Mouse (Mus musculus) WW6 (cell line): Measurements from ENCODE around the gene Rabggta.
A peak's percentile ranks its signal among the peaks of the same experiment; 100 is the strongest.

Experiments used
- DNase-seq: peaks from one replicate; pipeline ENCODE4 v3.0.0-alpha.2; 2013; ENCODE audit warnings: low read depth, low spot score

Rabggta gene

DNA sequence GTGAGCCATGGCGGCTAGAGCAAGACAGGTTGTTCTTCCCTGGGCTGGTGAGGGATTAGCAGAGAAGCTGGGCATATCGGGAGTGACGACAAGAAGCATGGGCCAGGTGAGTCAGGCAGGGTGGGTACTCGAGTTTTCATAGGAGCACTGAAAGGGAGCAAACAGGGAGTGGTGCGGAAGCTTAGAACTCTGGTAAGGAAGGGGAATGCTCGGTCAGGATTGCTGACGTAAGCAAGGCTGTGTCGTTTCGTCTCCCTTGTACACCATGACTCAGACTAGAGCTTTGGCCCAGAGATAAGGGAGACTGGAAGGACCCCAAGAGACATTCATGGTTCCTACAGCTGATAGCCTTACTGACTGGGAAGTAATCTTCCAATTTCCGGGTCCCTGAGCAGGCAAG, 11.8 kb upstream of the Rabggta start:
- no peak for DNase-seq

DNA sequence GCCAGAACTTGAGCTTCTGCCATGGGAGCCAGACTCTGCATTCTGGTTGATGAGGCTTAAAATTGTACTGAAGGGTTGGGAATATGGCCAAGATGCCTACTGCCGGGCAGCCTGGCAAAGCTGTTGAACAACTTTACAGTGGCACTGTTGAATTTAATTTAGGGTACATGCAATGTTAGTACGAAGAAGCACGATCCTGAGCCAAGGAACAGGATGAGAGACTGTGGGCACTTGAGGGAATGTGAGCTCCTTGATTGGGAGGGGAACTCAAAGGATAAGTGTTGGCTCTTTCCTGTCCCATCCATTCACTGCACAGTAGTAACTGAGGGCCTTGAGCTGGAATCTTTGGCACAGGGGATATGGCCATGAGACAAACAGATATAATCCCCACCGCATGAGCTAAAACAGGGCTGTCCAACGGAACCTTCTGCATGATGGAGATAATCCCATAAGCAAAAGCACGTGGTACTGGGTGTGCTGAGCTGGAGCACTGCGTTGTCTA, 8.5 kb upstream of the Rabggta start:
- no peak for DNase-seq

DNA sequence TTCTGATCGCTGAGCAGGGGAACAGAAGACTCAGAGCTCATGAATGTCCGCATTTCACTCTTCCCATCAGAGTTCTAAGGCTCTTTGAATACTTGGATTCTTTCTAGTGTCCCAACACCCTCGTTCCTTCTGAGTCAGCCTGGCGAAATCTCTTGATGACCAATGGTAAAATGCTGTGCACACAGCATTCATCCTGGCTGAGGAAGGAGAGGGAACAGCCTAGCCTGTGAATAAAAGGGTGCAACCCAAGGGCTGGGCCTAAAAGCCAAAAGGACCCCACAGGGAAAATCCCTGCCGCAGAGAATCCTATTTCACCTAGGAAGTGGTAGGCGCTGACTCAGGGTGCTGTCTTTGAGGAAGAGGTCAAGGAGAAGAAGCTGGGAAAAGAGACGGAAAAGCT, 8.1 kb upstream of the Rabggta start:
- no peak for DNase-seq

DNA sequence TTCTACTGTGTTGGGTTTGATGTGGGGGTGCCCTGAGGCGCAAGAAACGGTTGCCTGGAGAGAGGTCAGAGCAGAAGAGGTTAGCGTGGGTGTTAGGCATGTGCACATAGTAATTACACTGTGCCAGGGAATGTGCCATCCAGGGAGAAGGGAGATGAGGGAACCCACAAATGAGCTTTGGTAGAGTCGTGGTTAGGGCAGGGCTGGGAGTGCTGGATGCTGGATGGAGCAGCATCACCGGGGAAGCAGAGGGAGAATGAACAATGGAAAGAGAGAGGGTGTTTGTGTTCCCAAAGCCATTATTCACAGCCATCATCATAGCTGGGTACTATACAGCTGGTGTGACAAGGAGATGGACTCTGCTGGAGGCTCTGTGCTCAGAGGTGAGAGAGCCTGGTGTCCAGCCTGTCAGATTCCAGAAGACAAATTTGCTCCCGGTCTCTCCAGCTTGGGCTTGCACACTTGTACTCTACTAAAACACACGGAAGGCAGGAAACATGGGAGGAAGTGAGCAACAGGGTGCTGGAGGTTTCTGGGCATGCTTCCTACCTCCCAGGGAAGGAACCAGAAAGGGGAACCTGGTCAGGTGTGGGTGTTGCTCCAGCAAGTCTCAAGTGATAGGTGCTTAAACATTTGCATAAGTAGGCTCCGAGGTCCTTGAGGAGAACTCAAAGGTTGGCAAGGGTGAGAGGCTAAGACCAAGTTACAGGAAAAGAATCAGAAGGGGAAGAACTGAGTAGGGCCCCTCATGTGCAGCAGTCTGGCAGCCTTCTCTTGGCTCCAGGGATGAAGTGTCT, 6.0 kb upstream of the Rabggta start:
- no peak for DNase-seq

DNA sequence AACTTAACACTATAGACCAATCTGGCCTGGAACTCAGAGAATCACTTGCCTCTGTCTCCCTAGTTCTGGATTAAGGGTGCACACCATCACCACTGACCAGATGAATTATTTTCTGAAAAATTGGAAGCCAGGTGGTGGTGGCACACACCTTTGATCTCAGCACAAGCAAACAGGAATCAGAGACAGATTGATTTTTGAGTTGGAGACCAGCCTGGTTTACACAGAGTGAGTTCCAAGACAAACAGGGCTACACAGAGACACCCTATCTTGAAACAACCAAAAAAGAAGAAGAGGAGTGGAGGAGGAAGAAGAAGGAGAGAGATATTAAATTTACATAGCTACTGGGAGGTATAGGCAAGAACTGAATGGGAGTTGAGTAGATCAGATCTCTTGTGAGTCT, 4.2 kb upstream of the Rabggta start:
- no peak for DNase-seq

DNA sequence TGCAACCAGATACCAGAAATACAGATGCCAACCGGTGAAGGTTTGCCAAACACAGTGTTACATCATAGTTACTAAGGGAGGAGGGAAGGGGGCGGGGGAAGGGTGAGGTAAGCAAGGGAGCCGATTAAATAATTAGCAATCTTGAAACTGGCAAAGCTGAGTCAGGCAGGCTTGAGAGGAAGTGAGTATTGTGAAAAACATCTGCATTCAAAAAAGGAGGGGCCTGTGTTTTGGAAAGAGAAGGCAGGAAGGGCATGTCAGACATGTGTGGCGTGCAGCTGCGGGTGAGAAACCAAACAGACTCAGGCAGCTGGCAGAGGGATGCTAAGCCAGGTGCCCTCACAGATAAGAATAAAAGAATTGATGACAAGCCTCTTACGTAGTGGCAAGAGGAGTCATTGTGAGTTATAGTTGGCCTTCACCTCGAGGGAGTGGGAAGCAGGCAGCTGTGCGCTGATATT, 2.4 kb upstream of the Rabggta start:
- DNase-seq, result no peak

DNA sequence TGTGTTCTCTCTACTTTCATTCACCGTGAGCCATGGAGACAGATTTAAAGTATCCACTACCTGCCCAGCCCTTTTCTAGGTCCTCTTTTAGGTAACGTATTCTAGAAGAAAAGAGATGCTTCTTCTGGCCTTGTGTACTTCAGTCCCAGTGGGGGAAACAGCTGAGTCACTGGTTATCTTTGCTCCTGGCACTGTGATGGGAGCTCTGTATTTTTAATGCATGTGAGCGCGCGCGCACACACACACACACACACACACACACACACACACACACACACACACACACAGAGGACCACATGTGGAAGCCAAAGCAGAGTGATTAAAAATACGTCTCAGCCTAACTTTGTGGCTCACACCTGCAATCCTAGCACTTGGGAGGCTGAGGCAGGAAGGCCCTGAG, 1.4 kb upstream of the Rabggta start:
- DNase-seq, result no peak

DNA sequence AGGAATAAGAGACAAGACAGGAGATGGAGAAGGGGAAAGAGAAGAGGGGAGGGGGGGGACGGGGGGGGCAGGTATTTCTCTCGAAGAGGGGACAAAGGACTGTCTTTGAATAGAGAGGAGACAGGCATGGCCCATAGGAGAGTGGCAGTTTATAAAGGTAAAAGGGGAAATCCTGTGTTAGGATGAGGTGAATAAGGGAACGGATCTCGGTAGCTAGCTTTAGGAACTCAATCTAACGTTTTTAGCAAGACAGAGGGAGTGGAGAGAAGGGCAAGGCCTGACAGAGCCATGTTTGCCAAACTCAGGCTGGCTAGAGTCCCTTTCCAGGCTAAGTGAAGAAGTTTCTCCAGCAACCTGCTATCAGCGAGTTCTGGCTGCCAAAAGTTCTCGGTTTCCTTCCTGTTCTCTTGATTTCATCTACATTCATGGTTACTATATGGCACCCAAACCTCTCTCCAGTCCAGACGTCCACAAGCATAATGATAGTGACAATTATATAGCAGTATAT, 429 bp upstream of the Rabggta start:
- no peak for DNase-seq

DNA sequence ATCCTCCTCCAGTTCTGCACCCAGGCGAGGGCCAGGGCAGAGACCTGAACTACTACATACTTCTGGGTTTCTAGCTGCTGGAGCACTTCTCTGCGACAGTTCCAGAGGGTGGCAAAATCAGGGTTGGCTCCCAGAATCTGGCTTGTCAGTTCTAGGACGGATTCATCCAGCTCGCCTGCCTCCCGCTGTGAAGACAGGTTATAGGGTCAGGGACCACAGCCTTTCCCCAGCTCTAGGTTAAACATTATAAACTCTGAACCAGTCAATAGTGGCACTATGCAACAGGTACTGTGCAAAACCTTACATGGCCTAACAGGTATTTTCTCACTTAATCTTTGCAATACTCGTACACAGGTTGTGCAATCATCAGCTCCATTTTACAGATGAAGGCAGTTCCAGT, 987 bp downstream of the Rabggta start:
- no peak for DNase-seq

DNA sequence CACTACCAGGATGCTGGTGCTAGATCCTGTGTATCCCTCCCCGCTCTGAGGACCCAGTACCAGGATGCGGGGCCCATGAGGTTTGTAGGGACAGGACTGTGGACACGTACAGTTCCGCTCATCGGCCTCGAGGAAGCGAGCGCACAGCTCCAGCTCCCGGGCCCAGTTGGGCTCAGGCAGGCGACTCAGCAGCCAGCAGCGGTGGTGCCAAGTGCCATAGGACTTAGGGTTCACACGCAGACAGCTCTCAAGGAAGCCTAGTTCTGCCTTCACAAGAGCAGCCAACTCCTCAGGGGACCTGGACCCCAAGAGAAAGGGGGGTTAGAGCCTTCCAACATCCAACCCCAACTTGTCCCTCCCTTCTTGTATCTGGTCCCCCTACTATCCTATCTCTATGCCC, 1.4 kb downstream of the Rabggta start:
- no peak for DNase-seq

DNA sequence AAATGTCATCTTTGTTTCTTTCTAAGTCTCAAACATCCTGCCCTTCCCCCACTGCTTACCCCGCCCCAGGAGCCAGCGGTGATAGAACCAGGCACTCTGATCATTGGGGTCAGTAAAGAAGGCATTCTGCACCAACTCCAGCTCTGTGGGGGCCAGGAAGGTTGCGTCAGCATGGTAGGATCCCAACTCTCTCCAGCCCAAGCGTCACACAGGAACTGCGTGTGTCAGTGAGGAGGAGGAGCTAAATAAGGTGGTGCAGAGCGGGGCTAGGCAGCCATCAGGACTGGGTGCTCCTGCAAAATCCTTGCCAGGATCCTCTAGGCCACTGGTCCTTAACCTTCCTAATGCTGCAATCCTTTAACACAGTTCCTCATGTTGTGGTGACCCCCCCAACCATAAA, 2.3 kb downstream of the Rabggta start:
- DNase-seq, result no peak

DNA sequence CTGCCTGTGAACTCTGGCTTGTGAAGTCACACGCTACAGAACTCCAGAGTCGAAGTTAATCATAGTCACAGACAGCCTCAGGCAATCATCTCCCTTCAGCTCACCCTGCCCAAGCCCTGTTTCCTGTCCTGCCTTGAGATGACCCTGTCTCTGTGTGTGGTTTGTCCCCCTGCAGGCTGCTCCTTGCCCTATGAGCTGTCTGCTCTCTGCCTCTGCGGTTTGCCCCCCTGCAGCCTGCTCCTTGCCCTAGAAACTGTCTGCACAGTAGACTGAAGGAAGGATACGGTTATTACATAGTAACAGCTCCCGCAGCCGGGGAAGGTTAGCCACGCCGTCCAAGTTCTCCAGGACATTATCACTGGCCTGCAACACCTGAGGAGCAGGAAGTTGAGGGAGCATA, 5.2 kb downstream of the Rabggta start:
- DNase-seq, result no peak

DNA sequence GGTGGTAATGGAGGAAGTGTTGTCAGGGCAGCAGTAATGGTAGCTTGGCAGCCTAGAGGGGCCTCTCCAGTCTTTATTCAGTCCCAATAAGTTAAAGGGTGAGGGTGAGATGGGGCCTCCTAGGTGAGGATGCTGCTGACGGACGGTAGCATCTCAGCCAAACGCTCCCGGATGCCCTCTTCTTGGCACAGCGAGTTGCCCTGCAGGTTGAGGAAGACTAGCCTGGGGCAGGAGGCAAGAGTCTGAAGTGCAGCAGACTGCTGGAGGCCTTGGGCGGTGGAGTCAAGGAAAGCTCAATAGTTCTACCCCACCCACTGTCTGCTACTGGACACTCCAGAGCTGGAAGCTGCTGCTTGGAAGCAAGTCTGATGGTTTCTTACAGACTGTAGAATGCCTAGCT, 5.8 kb downstream of the Rabggta start:
- no peak for DNase-seq

DNA sequence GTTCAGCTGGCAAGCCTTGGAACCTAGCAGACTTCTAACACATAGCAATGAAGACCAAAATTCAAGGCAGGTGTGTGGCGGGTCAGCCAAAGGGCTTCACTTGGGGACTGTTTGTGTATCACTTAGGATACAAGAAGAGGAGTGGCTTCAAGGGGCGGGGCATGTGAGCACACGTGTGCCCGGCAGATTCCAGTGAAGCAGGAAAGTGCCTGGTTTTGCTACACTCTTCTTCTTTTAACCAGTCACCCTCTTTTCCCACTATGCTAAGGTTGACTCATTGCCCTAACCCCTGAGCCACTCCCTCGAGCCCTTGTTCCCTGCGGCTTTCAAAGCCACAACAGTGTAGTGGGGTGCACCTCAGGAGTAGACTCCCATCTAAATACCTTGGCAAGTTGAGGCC, 7.2 kb downstream of the Rabggta start:
- DNase-seq, result no peak

DNA sequence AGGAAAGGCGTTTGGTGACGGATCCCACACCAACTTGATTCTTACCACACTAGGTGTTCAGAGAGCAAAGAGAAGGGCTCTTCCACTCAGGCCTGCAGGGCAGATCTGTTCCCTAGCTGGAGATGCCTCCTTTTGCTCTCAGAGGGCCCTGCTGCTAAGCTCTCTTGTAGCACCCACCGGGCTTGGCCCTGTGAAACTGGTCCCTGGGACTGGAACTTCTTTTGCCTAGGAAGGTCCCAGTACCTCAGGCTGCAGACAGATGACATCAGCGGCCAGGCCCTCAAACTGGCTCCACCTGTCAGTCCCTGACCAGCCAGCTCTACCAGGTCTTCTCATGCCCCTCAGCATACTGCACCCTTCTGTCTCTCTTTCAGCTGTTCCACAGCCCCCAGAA, 8.3 kb downstream of the Rabggta start, which contains the start of gene Tgm1:
Gene Tgm1 (minus strand): TSS at position 198 of the 394 bp plus-strand sequence.
- no peak for DNase-seq

DNA sequence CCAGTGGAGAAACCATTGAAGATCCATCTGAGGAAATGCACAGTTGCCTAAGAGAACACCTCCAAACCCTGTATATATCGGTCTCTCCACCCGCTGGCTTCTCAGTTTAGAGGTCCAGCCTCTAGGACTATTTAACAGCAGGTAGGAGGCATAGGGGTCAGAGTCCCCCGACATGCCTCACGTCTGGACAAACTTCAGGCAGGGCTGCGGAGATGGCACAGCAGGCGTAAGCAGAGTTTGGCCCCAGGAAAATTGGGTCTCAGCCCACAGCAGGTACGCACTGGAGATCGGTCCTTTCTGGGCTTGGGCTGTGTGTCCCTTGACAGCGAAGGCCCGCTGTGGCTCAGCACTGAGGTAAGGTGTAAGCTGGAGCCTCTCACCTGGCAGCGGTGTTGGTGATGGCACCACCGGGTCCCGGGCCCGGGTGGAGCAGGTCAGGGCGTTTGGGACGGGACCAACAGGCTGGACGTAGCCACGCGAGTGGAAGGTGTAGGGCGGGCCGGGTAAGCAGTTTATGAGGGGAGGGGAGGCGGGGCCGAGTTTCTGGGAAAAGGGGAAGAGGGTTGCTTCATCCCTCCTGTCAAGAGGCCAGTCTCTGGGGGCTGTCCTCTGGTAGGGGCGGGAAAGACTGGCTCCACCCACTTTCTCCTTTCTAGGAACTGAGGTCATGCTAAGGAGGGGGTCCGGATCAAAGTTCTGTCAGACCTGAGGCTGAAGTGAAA, 8.9 kb downstream of the Rabggta start:
- DNase-seq, result no peak

DNA sequence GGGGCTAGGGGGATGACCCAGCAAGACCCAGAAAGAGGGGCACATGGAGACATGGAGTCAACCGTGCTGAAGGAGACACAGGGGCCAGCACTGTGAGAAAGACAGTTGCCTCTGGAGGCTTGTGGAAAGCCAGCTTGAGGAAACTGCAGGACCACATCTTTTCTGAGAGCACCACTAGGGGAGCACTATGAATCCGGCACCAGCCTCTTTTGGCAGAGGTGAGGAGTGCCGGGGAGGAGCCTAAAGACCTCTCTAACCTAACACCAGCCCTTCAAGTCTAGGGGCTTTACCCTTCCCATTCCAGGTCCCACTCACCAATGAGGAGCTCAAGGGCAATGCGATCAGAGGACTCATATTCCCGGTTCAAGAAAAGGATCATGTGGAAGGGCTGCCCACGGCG, 10.3 kb downstream of the Rabggta start:
- no peak for DNase-seq

DNA sequence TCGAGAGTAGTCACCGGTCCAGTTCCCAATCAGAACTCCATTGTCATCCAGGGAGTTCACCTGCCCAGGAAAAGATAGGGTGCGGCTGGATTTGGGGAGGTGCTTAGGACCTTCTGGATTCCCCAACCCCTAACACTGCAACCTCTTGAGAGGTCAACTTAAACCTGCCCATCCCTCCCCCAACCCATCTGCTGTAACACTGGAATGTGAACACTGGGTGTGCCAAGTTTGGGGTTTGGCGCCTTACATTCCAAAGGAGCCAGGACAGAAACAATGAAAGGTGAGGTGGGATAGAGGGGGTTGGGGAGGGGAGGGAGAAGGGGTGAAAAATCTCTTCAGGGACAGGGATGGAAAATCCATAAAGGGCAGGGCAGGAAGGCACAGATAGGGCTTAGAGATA, 12.6 kb downstream of the Rabggta start:
- peak; percentile 61 for DNase-seq

DNA sequence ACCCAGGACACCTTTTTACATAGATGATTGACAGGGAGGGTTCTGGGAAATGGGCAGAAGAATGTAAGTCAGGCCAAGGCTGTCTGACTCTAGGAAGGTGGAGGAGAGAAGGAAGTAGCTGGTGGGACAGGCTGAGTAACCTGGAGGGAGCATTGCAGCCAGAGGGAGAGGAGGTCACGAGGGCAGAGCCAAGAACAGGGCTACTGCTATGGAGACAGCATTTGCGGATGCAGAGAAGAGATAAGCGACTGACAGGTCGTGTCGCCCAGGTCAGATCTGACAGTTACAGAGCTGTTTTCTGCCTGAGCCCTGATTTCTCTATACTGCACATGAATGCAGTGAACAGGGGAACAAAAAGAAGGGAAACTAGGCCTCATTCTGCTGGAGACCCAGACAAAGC, 14.7 kb downstream of the Rabggta start:
- DNase-seq, result no peak

DNA sequence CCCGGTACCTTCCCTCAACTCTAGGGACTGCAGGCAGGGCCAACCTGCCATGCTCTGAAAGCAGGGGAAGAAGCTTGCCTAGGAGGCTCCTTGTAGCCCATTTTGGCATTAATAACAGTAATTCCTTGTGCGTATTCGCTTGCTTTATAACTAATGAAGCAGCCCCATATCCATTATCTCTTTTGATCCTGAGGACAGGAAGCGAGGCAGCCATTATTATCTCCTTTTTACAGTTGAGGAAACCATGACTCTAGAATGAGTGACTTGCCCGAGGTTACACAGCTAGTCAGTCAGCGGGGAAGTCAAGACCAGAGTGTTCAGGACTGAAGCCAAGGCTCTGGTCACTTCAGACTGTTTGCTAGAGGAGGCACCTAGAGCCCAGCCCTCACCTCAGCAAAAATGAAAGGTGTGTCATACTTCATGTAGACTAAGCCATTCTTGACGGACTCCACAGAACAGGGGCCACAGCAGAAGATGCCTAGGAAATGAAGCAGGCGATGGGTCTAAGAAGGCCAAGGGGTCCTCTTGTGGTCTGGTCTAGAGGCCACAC, 15.9 kb downstream of the Rabggta start:
- no peak for DNase-seq

DNA sequence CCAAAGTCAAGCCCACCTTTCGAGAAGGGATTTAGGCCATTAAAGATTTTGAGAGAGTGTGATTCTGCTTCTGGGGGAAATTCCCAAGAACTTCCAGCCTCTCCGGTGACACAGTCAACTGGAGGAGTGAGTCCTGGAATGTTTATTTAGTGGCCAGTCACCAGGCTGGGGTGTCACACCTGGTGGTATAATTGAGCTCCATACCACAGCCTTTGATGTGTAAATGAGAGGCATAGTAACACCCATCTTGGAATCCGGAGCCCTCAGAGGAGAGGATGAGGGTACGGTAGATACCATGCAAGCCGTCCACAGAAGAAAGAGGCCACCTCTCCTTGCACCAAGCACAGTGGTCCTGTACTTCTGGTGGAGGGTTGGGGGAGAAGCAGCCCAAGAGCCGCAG, 19.3 kb downstream of the Rabggta start:
- DNase-seq, result no peak

DNA sequence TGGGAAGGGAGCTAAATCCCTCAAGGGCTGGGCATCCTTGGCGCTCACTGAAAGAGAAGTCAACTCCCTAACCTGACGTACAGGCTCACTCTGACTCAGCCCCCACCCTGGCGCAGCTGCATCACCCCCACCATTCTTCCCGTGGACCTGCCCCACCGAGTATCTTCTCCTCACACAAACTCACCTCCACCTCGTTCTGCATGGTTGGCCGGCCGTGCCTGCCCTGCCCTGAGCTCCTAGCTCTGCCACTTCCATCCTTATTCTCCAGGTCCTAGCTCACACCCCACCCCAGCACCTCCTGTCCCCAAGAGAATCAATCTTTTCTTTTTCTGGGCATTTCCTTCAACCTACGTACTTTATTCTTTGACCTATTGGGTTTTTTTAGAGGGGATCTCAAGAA, 20.9 kb downstream of the Rabggta start:
- DNase-seq, result no peak

DNA sequence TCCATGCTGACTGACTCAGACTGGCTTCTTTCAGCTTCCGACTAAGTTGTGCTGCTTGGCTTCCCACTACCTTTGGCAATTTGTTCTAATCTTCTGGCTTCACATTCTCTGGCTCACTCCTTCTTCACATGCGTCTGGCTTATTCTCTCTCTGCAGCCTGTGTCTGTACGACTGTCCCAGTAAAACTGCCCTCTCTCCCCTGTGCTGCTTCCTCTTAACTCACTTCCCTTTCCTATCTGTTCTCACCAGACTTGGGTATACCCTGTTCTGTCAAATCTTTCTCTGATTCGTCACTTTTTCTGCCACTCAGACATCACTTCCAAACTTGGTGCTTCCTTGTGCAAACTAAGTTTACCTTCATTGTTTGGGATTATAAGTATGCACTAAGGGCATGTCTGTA, 24.8 kb downstream of the Rabggta start:
- no peak for DNase-seq
